Mouse (Mus musculus) skeletal muscle tissue, adult 2 months (tissue): ENCODE measurements around the gene Defb19.

Source experiments
- DNase-seq: peaks from one replicate; pipeline ENCODE4 v3.0.0-alpha.2; 2012; ENCODE audit warnings: low read depth, low spot score

Gene Defb19

GRCm38 (mm10) chr2:152586926-152587560 is 6.9 kb upstream of the Defb19 start:
- no peak for DNase-seq

DNA sequence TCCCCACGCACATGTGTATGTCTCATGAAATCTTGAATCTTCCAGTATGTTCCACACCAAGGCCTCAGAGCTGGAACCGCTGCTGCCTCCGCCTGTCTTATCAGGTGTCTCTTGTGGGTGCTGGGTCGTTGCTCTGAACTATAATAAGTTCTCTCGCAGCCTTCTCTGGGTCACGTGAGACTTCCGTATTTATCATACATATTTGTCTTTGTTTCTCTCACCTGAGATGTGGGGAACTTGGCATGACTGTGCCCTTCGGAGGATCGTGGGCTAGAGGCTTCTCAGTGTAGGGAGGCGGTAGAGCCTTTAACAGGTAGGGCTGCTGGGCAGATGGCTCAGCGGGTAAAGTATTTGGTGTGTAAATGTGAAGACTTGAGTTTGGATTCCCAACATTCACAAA is 500 bp upstream of the Defb19 start:
- no peak for DNase-seq

DNA sequence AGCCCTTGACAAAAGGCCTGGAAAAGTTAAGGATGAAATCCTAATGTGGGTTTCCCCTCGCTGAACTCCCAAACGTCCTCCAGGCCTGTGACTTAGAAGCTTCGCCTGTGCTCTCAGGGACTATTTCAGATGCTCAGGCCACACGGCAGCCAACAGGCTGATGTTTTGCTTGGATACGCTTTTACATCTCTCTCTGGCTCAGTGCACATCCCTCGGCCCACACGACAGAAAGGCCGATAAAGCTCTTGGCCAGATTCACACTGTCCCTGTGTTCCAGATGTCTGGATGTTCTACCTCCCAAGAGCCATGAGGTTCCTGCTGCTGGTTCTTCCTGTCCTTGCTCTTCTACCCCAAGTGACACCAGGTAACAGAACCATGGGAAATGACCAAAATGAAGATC is 6.6 kb downstream of the Defb19 start:
- DNase-seq, result no peak

DNA sequence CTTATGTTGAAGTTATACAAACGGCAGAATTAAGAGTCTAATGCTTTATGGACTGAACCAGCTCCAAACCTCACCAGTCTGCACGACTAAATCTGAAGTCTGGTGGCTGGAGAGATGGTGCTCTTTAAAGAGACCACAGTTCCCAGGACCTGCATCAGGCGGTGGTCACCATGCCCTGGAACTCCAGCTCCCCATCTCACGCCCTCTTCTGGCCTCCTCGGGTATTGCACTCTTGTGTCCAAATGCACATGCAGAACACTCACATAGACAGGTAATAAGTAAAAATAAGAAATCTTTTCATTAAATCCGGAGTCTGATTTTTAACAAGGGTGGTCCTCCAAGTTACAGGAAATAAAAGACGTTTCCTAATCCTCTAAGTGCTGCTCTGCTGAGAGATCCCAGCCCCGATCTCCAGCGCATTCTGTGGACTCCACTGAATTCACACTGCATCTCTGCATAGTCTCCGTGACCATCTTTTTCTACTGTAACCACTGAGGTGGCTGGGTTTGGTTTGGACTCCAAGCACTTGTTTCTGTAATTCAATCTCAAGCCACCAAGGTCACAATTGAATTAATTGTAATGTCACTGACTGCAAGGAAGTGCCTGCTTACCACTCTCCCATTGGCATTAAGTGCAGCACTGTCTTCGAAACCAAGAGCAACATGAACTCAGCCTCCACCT is 7.9 kb downstream of the Defb19 start, which contains the start of gene Defb21:
TSS of gene Defb21 (plus strand) at position 631 of the 681 bp plus-strand sequence.
- DNase-seq, result no peak

- DNase-seq, result no peak
Measured at GRCm38 (mm10) chr2:152570313-152570712, 9.8 kb downstream of the Defb19 start.

DNA sequence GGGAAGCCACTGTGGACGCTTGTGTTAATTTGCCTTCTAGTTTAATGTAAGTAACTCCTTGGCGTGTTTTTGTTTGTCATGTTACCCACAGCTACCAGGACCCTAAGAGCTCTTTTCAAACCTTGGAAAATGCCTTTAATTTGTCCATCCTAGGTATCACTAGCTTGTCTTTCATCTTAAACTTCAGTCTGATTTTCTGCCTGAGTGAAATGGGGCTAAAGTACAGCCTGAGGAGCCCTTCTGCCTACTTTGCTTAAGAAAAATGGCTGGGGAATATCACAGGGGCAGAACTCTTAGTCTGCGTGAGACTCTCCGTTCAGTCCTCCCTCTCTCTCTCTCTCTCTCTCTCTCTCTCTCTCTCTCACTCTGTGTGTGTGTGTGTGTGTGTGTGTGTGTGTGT is 10.2 kb downstream of the Defb19 start:
- DNase-seq, result no peak

DNA sequence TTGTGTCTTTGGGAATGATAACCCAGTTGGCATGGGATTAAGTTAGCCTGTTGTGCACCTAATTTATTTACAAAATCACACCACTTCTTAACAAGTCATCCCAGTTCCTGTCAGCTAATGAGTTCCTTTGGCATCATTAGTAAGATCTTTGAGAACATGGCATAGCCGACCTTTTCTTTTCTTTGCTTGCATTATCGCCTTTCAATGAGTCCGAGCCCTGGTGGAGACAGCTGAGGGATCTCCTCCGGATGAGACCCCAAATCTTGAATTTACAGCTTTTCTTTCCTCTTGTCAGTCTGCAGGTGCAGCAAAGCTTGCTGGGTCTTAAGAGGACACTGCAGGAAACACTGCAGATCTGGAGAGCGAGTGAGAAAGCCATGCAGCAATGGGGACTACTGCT is 11.1 kb downstream of the Defb19 start, which contains the start of gene Gm17416:
TSS of gene Gm17416 (plus strand) at position 301 of the 400 bp plus-strand sequence.
- DNase-seq, result no peak

DNA sequence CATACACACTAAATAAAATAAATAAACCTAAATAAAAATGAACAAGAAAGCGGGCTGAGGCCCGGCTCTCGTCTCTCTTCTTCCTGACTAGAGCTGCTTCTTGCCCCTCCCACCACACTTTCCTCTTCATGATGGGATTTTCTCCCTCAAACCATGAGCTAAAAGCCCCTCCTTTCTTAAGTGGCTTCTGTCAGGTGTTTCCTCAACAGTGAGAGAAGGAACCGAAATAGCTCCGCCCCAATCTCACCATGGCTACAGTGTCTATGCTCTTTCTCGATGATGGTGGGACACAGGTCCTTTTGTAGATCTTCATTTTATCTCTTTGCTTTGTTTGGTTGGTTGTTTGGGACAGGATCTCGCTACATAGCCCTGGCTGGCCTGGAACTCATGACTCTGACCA is 23.5 kb downstream of the Defb19 start:
- no peak for DNase-seq

DNA sequence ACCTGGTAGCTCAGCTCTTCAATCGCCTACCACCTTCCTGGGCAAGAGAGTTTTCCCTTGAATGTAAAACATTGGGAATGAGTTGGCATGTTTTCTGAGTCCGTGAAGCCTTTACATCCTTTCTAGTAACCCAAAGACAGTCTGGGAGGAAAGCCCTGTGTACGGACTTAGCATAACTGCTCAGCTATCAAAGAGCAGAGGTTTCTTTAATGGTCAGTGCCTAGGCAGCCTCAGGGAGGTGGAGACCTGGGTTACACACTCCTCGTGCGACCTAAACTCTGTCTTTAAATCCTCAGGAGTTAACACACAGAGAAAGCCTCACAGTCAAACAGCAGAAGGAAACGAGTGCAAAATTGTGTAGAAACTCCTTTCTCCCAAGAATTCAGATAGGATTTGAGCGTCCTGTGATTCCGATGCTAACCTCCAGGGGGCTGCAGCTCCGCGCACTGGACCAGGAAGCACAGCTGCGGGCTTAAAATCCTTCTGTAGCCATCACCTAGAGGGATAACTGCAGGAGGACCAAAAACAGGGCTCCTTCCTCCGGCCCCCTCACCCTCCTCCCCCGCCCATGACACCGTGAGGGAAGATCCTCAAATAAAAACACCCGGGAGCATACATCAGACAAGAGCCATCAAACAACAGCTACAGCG is 26.2 kb downstream of the Defb19 start:
- no peak for DNase-seq

- no peak for DNase-seq
Measured at GRCm38 (mm10) chr2:152548124-152548523, 32.0 kb downstream of the Defb19 start.

GRCm38 (mm10) chr2:152544691-152545090 is 35.4 kb downstream of the Defb19 start:
- no peak for DNase-seq

DNA sequence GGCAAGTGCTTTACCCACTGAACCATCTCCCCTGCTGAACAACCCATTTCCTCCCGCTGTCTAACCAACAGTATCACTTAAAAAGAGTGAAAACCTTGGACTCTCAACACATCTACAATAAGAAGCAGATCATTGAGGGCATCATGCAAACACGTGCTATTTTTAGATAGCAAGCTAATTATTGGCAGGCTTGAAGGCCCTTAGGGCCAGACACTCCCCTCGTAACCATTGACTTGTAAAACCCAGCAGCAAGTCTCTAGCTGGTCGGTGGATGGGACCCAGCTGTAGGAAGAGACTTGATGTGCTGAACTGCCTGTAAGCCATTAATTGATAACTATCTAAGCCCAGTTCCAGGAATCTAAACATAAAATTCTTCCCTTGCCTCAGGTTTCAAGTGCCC is 36.6 kb downstream of the Defb19 start:
- no peak for DNase-seq

- DNase-seq, result no peak
Measured at GRCm38 (mm10) chr2:152542897-152543296, 37.2 kb downstream of the Defb19 start.

GRCm38 (mm10) chr2:152541979-152542378 is 38.1 kb downstream of the Defb19 start:
- no peak for DNase-seq

DNA sequence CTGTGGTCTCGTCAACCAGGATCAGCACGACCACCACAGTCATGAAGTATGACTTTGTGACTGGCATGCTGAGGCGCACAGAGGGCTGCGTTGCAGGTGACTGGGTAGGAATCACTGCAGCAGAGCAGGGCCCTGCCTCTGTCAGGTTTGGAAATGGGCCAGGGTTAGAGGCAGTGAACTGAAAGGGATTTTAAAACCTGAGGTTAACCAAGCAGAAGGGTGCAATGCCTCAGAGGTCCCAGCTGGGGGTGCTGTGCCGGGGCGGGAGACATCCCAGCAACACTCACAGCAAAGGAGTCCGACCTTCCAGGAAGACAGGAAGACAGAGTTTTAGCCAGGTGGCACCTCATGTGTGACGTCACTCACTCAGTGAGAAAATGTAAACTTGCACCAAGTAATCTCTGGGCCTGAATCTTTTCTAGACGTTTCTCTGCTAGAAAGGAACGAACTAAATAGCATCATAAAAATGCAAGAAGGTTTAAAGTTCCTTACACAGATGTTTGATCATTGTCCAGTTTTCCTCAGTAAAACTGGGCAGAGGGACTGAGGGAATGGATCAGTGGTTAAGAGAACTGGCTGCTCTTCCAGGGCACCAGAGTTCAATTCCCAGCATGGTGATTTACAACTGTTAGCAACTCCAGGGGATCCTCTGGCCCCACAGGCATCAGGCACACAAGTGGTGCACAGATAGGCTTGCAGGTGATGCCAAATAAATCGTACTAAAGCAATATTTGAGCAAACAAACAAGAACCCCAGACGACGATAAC is 40.0 kb downstream of the Defb19 start, which contains the start of gene Defb29:
TSS of gene Defb29 (minus strand) at position 155 of the 767 bp plus-strand sequence.
- no peak for DNase-seq
